Mouse (Mus musculus) ES-E14 (cell line): ENCODE measurements around the gene Pibf1. TPM values are rescaled to one million over a fixed set of nuclear protein-coding genes. Genes with fewer than 3 reads are reported as not detected.

Experiments
- DNase-seq: peaks from one replicate; pipeline ENCODE4 v3.0.0-alpha.2; 2013; ENCODE audit warnings: low read depth, low spot score
- H3K27ac ChIP-seq: 2 replicates; pipeline ENCODE4 v1.5.1; 2012; ENCODE audit warnings: low read depth, mild to moderate bottlenecking, low read length, moderate library complexity, mixed read lengths; ENCODE audit not compliant: poor library complexity, insufficient read depth, severe bottlenecking
- H3K36me3 ChIP-seq: 2 replicates; pipeline ENCODE4 v1.6.1; 2012; ENCODE audit warnings: mild to moderate bottlenecking, low read length, moderate library complexity, mixed read lengths; ENCODE audit not compliant: control insufficient read depth, poor library complexity, insufficient read depth, severe bottlenecking
- H3K4me1 ChIP-seq, 2 experiments: fragments of 150-350 bp in 1 of 2; sonication (generic) in 1 of 2; 2 replicates each; pipeline ENCODE4 v1.6.1; 2012; ENCODE audit warnings: low read length in 2 of 2, mild to moderate bottlenecking in 1 of 2, mixed read lengths in 1 of 2; ENCODE audit not compliant: control insufficient read depth in 2 of 2, insufficient read depth in 2 of 2, poor library complexity in 1 of 2
- H3K4me3 ChIP-seq, 2 experiments: fragments of 150-350 bp in 1 of 2; sonication (generic) in 1 of 2; 2 replicates each; pipeline ENCODE4 v1.5.1; 2012; ENCODE audit warnings: low read length in 2 of 2, low read depth in 1 of 2, mild to moderate bottlenecking in 1 of 2, mixed read lengths in 1 of 2; ENCODE audit not compliant: insufficient read depth in 1 of 2, poor library complexity in 1 of 2, severe bottlenecking in 1 of 2
- H3K9ac ChIP-seq: 2 replicates; pipeline ENCODE4 v1.6.1; 2012; ENCODE audit warnings: low read depth, mild to moderate bottlenecking, low read length, mixed read lengths; ENCODE audit not compliant: poor library complexity, insufficient read depth, severe bottlenecking
- H3K9me3 ChIP-seq: fragments of 150-350 bp; sonication (generic); 2 replicates; pipeline ENCODE4 v1.6.1; 2012; ENCODE audit warnings: low read depth, mild to moderate bottlenecking, low read length; ENCODE audit not compliant: control insufficient read depth, insufficient read depth
- CHD2 ChIP-seq: IDR thresholded peaks from 2 replicates; pipeline ENCODE4 v1.6.1; 2014; ENCODE audit warnings: mild to moderate bottlenecking, low read depth, low read length, inconsistent platforms
- HCFC1 ChIP-seq: IDR thresholded peaks from 2 replicates; pipeline ENCODE4 v1.6.1; 2012; ENCODE audit warnings: low read length, inconsistent platforms, borderline replicate concordance; ENCODE audit not compliant: insufficient read depth
- MAFK ChIP-seq: IDR thresholded peaks from 2 replicates; pipeline ENCODE4 v1.6.1; 2014; ENCODE audit warnings: mild to moderate bottlenecking, low read depth, low read length, inconsistent platforms; ENCODE audit not compliant: insufficient read depth
- ZC3H11A ChIP-seq: IDR thresholded peaks from 2 replicates; pipeline ENCODE4 v1.6.1; 2012; ENCODE audit warnings: low read depth, mild to moderate bottlenecking, inconsistent platforms, low read length, borderline replicate concordance
- ZNF384 ChIP-seq: IDR thresholded peaks from 2 replicates; pipeline ENCODE4 v1.6.1; 2012; ENCODE audit warnings: low read depth, low read length, inconsistent platforms
- in situ Hi-C, 2 experiments: fragments of 600-800 bp; cut with MboI; formaldehyde crosslinking; loops; one replicate each; pipeline ENCODE4 v1.15.1; 2025; ENCODE audit warnings: low sequenced_read_pairs in 2 of 2, inconsistent platforms in 1 of 2; ENCODE audit not compliant: unreplicated experiment in 2 of 2
- total RNA-seq: library from RNA; depleted of rRNA; stranded (reverse); fragments of 300-350 nt; gene quantifications from 2 replicates; pipeline ENCODE4 v1.2.3, GENCODE M21; 2012

Gene Pibf1
- total RNA-seq, 1 experiment: 12.9 TPM

DNA sequence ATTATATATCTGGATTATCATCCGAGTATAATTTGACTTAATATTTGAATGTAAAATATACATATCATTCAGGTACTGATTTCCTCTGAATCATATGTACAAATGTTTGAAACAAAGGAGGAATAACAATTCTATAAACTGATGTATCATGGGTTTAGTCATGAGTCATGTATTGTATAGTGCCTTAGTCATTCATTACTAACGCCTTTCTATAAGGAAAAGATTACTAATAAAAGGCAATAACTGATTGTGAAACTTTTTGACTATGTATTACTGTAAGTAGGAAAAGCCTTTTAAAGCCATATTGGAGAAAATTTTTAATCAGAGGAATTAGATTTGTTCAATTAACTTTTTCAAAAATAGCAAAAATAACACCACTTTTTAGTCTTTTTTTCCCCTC lies 106.6 kb downstream of the Pibf1 start:
- Histone ChIP-seq H3K4me3 (no peak overlapping the region), H3K9ac (no peak overlapping the region), H3K4me1 (no peaks in the 10 kb centered on the region), H3K27ac (no peak overlapping the region), H3K9me3 (no peaks in the 10 kb centered on the region), H3K36me3 (no peaks in the 10 kb centered on the region)
- no peak for DNase-seq
- no peak for TF ChIP-seq HCFC1
- no peak for TF ChIP-seq ZNF384
- TF ChIP-seq CHD2: no peak
- TF ChIP-seq ZC3H11A: no peak
- TF ChIP-seq MAFK: no peak
- in situ Hi-C loops: no loop called here

DNA sequence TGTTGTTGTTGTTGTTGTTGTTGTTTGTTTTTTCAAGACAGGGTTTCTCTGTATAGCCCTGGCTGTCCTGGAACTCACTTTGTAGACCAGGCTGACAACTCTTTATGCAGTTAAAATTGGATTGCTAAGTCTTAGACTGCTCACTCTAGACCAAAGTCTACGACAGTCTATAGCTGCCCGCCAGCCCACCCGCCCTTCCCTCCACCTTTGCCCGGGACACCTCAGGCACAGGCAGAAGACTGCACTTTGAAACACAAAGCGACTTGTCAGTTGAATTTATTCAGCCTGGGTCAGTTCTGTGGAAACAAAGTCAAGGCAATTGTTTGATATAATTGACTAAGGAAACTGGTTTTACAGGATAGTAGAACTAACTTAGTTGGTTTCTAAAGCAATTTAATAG lies 107.4 kb downstream of the Pibf1 start:
- Histone ChIP-seq H3K27ac (no peak overlapping the region), H3K9ac (no peak overlapping the region), H3K4me1 (no peaks in the 10 kb centered on the region), H3K9me3 (no peaks in the 10 kb centered on the region), H3K36me3 (peaks cover 3% of the 10 kb centered on the region; the same call in 1 of the 2 replicates), H3K4me3 (no peak overlapping the region)
- in situ Hi-C loops: no loop called here
- no peak for TF ChIP-seq HCFC1
- TF ChIP-seq ZNF384: no peak
- no peak for TF ChIP-seq MAFK
- no peak for TF ChIP-seq CHD2
- DNase-seq: no peak

DNA sequence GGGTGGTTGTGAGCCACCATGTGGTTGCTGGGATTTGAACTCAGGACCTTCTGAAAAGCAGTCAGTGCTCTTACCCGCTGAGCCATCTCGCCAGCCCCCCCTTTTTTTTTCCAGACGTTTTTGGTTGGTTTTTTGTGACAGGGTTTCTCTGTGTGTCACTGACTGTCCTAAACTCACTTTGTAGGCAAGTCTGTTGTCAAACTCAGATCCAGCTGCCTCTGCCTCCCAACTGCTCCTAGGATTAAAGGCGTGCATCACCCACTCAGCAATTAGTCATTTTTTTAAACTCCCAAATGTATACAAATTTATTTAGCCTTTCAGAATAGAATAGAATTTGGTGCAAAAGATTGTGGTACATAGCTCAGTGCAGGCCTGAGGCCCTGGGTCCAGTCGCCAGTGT lies 111.2 kb downstream of the Pibf1 start:
- no peak overlapping the region for H3K27ac ChIP-seq
- no peak overlapping the region for H3K9ac ChIP-seq
- H3K4me3 ChIP-seq: no peak overlapping the region
- no peaks in the 10 kb centered on the region for H3K4me1 ChIP-seq
- H3K9me3 ChIP-seq: no peaks in the 10 kb centered on the region
- TF ChIP-seq MAFK (no peak), CHD2 (no peak), HCFC1 (no peak), ZNF384 (no peak), ZC3H11A (no peak)
- in situ Hi-C loops: no loop called here
- peaks cover 3% of the 10 kb centered on the region; the same call in 1 of the 2 replicates for H3K36me3 ChIP-seq
- DNase-seq: no peak

DNA sequence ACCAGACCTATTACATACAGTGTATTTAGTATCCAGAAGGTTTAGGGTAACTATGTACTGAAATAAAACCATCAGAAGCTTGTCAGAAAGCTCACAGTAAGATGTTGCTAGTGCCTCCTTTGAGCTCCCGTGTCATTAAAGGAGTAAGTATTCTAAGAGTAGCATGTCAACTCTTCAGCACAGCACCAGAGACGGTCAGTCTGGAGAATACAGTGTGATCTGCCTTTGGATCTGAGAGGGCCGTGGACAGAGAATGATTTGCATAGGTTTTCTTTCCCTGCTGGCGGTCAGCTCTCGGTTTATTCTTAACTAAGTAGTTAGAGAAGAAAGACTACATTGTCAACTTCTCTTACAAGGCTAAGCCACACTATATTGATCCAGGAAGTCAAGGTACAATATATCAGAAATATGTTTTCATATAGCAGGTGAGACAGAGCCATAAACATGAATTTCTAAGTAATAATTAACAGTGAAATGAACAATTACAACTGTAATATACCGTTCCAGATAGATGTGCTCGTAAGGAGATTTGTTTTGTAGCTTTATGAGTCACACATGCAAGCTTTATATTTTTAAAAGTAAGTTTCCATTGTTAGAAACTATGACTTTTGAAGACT lies 119.3 kb downstream of the Pibf1 start:
- TF ChIP-seq ZNF384: no peak
- no peak for TF ChIP-seq HCFC1
- TF ChIP-seq MAFK: no peak
- TF ChIP-seq CHD2: no peak
- TF ChIP-seq ZC3H11A: no peak
- Histone ChIP-seq H3K4me3 (no peak overlapping the region), H3K27ac (no peak overlapping the region), H3K9ac (no peak overlapping the region), H3K36me3 (no peaks in the 10 kb centered on the region), H3K4me1 (peaks cover 0 to 3% of the 10 kb centered on the region in 2 experiments; a peak in 2 of 4 replicates), H3K9me3 (no peaks in the 10 kb centered on the region)
- in situ Hi-C loops: no loop called here
- no peak for DNase-seq

DNA sequence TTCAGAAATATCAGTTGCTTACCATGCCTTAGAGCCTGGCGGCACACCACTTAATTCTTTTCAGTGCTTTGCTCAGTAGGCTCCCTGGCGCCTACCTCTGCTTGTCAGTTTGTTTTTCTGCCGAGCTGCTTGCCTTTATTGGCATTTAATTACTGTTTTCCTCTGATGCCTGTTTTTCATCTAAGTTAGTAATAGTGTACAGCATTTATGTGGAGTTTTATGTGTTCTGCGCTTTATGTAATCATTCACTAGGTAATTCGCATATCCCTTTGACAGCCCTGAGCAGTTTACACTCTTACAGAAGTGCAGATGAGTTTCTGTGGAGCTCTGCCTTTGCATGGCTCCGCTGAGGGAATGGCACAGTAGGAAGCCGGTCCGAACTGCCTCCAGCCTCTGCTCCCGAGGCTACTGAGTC lies 120.5 kb downstream of the Pibf1 start:
- no peaks in the 10 kb centered on the region for H3K36me3 ChIP-seq
- no peak overlapping the region for H3K4me3 ChIP-seq
- H3K9ac ChIP-seq: no peak overlapping the region
- peaks cover 0 to 5% of the 10 kb centered on the region in 2 experiments; a peak in 2 of 4 replicates for H3K4me1 ChIP-seq
- in situ Hi-C loops: no loop called here
- no peak overlapping the region for H3K27ac ChIP-seq
- DNase-seq: peak; percentile 29
- H3K9me3 ChIP-seq: no peaks in the 10 kb centered on the region
- no peak for TF ChIP-seq ZC3H11A
